Mouse (Mus musculus): ENCODE data around the gene Zc3h18. TPM values are rescaled to one million over a fixed set of nuclear protein-coding genes. Genes with fewer than 3 reads are reported as not detected.

Zc3h18 gene
- total RNA-seq, 2 experiments from 2014 or later = 25.5 to 27.5 TPM

DNA sequence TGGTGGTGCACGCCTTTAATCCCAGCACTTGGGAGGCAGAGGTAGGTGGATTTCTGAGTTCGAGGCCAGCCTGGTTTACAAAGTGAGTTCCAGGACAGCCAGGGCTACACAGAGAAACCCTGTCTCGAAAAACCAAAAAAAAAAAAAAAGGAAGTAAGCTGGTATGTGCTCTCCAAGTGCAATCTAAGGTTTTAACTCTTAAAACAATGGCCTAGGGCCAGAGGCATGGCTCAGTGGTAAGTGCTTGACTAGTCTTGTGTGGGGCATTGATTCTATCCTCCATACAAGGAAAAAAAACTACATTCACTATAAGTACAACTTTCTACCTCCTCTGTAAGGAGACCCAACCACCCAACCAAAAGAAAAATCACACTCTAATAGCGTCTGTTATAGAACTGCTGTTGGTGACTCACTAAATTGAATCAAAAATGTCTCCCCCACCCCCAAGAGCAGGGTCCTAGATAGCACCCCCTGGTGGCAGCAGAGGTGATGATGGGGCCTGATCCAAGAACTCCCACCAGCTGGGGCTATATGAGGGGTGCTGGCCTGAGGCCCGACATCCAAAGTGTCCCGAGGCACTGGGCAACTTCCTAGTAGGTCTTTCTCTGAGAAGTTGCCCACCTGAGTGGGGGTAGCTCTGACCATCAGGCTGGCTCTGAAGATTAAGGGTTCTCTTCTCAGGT, 83.0 kb downstream of the Zc3h18 start:
- intact Hi-C loops (cut with DNase I) = no loop called here
- no peak for DNase-seq

DNA sequence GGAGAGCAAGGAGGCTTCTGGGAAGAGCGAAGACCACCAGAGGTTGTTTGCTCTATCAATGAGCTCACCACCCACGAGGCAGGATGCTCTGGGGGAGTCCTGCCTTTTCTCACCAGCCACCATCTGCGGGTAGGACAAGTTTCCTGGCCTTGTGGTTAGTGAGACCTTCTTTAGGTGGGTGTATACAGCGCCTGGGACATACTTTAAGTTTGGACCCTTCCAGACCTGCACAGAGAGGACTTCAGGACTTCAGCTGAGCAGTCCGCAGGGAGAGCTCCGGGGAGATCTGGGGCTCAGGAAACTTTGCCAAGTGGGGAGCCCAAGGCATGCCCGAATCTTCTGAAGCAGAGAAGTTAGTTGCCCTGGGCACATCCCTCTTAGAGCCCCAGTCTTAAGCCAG, 83.6 kb downstream of the Zc3h18 start:
- intact Hi-C loops (cut with DNase I) = no loop called here
- no peak for DNase-seq

DNA sequence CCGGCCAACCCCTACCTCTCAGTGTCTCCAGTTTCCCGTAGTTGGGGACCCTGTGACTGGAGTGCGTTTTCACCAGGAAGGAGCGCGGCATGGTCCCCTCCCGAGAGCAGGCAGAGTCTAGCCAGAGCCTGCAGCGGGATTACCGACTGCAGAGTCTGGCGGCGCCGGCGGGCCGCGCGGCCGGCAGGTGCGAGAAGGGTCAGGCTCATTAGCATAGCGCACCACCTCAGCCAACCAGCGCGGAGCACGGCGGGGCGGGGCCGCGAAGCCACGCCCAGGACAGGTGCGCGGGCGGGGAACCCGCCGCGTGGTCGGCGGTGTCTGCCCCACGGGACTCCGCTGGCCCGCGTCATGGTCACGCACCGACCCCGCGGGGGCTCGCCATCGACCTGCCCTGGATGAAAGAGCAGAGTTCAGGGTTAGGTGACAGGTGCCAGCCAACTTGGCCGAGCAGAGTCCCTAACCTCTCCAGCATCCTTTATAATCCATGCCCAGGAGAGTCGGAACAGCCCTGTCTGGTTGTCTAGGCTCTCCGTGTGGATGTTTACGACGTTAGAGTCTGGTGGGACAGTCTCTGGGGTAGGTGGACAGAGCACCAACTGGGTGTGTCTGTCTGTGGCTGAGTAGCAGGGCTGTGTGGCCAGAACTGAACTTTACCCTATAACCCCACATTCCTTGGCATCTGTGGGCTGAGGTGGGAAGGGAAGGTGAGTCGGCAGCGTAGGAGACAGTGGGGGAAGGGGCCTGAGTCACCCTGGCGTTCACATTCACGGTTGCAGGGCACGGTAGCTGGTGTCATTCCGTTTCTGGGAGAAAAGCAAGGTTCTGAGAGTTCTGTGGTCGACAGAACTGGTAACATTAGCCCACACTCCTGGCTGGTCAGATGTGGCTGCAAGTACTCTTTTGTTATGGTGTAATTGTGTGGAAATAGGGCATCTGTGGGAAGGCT, 84.4 kb downstream of the Zc3h18 start, which contains the start of gene Snai3:
Snai3 (minus strand) TSS at position 210 of the 949 bp plus-strand sequence.
- intact Hi-C loops (cut with DNase I) = no loop called here
- DNase-seq = peak; percentile 50 to 55

DNA sequence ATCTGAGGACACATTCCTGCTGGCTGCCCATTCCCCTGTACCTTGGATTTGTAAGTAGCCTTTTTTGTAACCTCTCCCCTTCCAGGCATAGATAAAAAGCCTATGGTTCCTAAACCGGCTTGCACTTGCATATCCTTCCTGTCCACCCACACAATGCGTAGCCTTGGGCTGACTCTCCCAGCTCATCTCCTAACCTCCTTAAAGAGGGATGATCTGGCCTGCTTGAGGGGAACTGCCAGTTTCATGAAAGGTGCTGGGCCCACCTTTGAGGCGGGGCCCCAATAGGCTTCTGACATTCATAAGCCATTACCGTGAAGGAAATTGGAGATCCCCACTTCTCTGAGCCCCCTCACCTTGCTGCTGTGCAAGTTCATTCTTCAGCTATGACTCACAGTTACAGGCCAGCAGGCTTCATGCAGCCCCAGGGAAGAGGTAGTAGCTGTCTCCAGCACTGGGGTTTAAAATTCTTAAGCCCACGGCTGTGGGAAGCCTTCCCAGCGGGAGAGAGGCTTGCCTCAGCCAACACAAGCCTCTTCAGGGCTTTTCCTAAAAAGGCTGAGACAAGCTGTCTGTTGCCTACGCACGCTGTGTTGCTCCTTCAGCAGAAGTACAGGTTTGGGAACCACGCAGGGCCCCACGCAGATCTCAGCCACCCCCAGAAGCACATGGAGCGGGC, 85.2 kb downstream of the Zc3h18 start:
- DNase-seq = no peak
- intact Hi-C loops (cut with DNase I) = no loop called here

DNA sequence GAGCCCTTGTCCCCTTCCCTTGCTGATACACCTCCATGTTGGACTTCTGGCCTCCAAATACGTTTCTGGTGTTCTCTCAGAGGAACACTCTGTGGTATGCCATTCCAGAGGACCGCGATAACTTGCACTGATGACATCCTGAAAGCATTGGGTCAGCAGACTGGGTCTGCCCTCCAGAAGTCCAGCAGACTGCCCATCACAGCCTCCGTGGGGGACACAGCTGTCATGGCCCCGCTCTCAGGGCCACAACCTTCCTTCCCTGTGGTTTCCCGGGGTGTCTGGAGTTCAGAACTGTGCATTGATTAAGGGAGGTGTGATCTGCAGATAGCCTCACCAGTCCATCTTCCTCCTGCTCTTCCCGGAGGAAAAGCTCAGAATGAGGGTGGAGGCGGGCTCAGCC, 86.1 kb downstream of the Zc3h18 start:
- intact Hi-C loops (cut with DNase I) = no loop called here

DNA sequence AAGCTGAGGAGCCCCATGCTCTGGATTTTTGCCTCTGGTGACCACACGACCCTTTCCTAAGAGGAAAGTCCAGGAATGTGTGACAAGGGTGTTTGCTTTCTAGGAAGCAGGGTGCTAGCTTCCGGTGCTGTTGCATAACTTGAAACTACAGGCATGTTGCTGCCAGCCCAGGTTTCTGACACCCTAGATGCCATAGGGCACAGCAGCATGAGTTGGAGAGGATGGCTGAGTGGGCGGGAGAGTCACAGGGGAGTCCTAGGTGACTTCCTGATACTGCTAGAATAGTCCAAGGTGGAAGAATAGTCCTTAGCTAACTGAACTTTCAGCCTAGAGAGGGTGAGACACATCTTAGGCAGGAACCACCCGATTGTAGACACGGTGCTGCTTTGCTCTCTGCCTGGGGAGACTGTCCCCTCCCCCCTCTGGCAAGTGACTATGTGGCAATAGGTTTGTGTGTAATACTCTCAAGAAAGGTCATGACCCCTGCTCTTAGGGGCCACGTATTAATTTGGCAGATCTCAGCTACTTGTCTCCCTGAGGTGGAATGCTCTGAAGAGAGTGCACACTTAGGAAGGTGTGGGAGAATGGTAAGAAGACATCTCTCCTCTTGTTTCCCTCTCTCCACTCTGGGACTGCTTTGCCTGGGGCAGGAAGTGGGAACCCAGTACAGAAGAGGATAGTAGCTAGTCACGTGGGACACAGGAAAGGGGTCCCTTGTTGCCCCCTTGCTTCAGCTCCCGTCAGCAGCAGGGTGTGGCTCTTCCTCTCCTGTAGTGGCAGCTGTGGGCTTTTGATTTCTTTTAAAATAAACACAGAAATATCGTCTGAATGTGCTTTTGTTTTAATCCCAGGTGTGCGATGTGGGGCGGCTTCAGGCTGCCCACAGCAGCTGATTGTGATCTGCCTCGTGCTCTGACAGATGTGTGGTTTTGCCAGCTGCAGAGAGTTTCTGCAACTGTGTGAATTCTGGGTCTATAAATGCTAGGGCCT, 87.5 kb downstream of the Zc3h18 start:
- DNase-seq = no peak

More for the DNA sequence above, 86.1 kb downstream of the Zc3h18 start:
- no peak for DNase-seq

DNA sequence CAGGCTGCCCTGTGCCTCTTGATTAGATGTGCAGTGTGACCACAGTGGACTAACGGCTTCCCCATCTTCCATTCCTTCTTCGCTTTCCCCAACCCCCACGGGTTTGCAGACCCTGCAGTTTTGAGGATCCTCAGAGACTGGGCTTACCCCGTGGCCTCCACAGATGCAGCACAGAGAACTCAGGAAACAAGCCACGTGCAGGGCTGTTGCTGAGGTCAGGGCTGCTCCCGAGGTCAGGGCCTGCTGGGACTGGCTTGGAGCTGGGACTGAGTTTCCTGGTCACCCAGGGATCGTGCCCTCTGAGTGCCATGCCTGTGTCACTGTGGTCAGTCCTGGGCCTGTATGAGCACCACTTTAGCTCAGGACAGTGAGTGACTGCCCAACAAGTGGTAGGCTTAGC, 88.6 kb downstream of the Zc3h18 start:
- intact Hi-C loops (cut with DNase I) = no loop called here
- DNase-seq = no peak

More for the DNA sequence above, 87.5 kb downstream of the Zc3h18 start:
- intact Hi-C loops (cut with DNase I) = no loop called here

Other genes starting within 250 kb of the Zc3h18 start
- 10 to 100 TPM; 35.3 to 38.0 TPM for gene Zfpm1, start 94.5 kb upstream of the Zc3h18 start, total RNA-seq (2021)
- not detected for gene Trhr2, start 15.9 kb upstream of the Zc3h18 start, total RNA-seq (2021)
- not detected for gene Il17c, start 45.4 kb downstream of the Zc3h18 start, total RNA-seq (2021)
- 10 to 100 TPM; 61.8 to 63.9 TPM for gene Cyba, start 56.3 kb downstream of the Zc3h18 start, total RNA-seq (2021)
- 1 to 10 TPM; 5.4 to 5.7 TPM for gene Mvd, start 66.8 kb downstream of the Zc3h18 start, total RNA-seq (2021)
- gene Snai3, start 84.1 kb downstream of the Zc3h18 start, total RNA-seq (2021) = under 1 TPM; 0.52 to 0.53 TPM
- gene Rnf166, start 99.5 kb downstream of the Zc3h18 start, total RNA-seq (2021) = 10 to 100 TPM; 28.2 to 32.0 TPM
- 10 to 100 TPM in 1 of 2 experiments, 1 to 10 TPM in 1; 9.6 to 14.1 TPM for gene Ctu2, start 99.5 kb downstream of the Zc3h18 start, total RNA-seq (2021)
- gene Piezo1, start 174.7 kb downstream of the Zc3h18 start, total RNA-seq (2021) = 10 to 100 TPM; 40.3 to 43.3 TPM
- gene Cdt1, start 191.4 kb downstream of the Zc3h18 start, total RNA-seq (2021) = 10 to 100 TPM in 1 of 2 experiments, 1 to 10 TPM in 1; 9.7 to 14.0 TPM
- gene Aprt, start 200.3 kb downstream of the Zc3h18 start, total RNA-seq (2021) = 10 to 100 TPM; 37.9 to 41.8 TPM
- gene Galns, start 234.9 kb downstream of the Zc3h18 start, total RNA-seq (2021) = 1 to 10 TPM; 6.6 to 7.1 TPM
- 10 to 100 TPM; 54.7 to 57.4 TPM for gene Trappc2l, start 235.0 kb downstream of the Zc3h18 start, total RNA-seq (2021)
- not detected for gene Pabpn1l, start 246.1 kb downstream of the Zc3h18 start, total RNA-seq (2021)

Data from heart, postnatal 10 days (tissue).